Mouse (Mus musculus): ENCODE results near the gene 1110032A03Rik. TPM values are rescaled to one million over a fixed set of nuclear protein-coding genes. Genes with fewer than 3 reads are reported as not detected.

The 1110032A03Rik gene
- total and polyA plus RNA-seq, 3 experiments, result 7.1 to 12.8 TPM; not detected in 1

GRCm38 (mm10) chr9:50811187-50811586, 35.9 kb upstream of the 1110032A03Rik start (continued):
- TF ChIP-seq ZMIZ1 (IDR thresholded peaks at IDR 0.05; ENCODE audit: low read depth, low read length) (no peak), EP300 (IDR thresholded peaks at IDR 0.05; ENCODE audit: low read depth in 1 of 2, low read length in 2 of 2) (peak; percentile 96), MYC (IDR thresholded peaks at IDR 0.05; ENCODE audit: low read depth, low read length) (peak; percentile 81), E2F4 (IDR thresholded peaks at IDR 0.05; ENCODE audit: borderline replicate concordance, low read depth, low read length) (no peak), MAX (IDR thresholded peaks at IDR 0.05; ENCODE audit: low read length) (peak; percentile 66), POLR2AphosphoS5 (IDR thresholded peaks at IDR 0.05; ENCODE audit: borderline replicate concordance, low read depth, low read length) (no peak), SMC3 (IDR thresholded peaks at IDR 0.05; ENCODE audit: low read depth, low read length) (no peak), ZKSCAN1 (IDR thresholded peaks at IDR 0.05; ENCODE audit: low read depth, low read length) (no peak), POLR2A (IDR thresholded peaks at IDR 0.05; ENCODE audit: control insufficient read depth in 1 of 2, insufficient read depth in 1 of 2, low read depth in 1 of 2, low read length in 2 of 2, poor library complexity in 1 of 2) (no peak), MAZ (IDR thresholded peaks at IDR 0.05; ENCODE audit: low read depth, low read length) (no peak), RCOR1 (IDR thresholded peaks at IDR 0.05; ENCODE audit: low read depth, low read length) (peak; percentile 80), ELF1 (IDR thresholded peaks at IDR 0.05; ENCODE audit: low read depth, low read length) (0 out of 2 replicates have a peak, but pooled peaks have one; percentile 13), ETS1 (IDR thresholded peaks at IDR 0.05; ENCODE audit: low read depth, low read length) (peak; percentile 74), MXI1 (IDR thresholded peaks at IDR 0.05; ENCODE audit: low read depth, low read length) (peak; percentile 68), MYB (IDR thresholded peaks at IDR 0.05; ENCODE audit: low read depth, low read length) (0 out of 2 replicates have a peak, but pooled peaks have one; percentile 51), JUND (IDR thresholded peaks at IDR 0.05; ENCODE audit: low read depth, low read length) (no peak), TCF12 (IDR thresholded peaks at IDR 0.05; ENCODE audit: low read depth, low read length) (peak; percentile 93), GABPA (IDR thresholded peaks at IDR 0.05; ENCODE audit: low read depth, low read length) (no peak), TBP (IDR thresholded peaks at IDR 0.05; ENCODE audit: low read depth, low read length) (no peak), ZNF384 (IDR thresholded peaks at IDR 0.05; ENCODE audit: low read depth, low read length) (no peak), MAFK (IDR thresholded peaks at IDR 0.05; ENCODE audit: borderline replicate concordance, low read depth, low read length) (no peak), TAL1 (IDR thresholded peaks at IDR 0.05; ENCODE audit: low read length) (peak; percentile 92), SIN3A (IDR thresholded peaks at IDR 0.05; ENCODE audit: low read length) (peak; percentile 75), USF1 (IDR thresholded peaks at IDR 0.05; ENCODE audit: low read depth, low read length) (no peak)

- no peak for DNase-seq (ENCODE audit: low read depth, low spot score)
- no peak overlapping the region for H3K4me3 ChIP-seq (ENCODE audit: control insufficient read depth in 1 of 2, insufficient read depth in 1 of 2, low read depth in 2 of 2, low read length in 2 of 2)
- no peaks in the 10 kb centered on the region for H3K79me2 ChIP-seq (ENCODE audit: control insufficient read depth, insufficient read depth, low read length, poor library complexity)
- peaks cover 0 to 23% of the 10 kb centered on the region in 2 experiments; a peak in 2 of 4 replicates for H3K36me3 ChIP-seq (ENCODE audit: control insufficient read depth in 1 of 2, insufficient read depth in 2 of 2, low read length in 2 of 2)
- H3K9ac ChIP-seq (ENCODE audit: control insufficient read depth, low read depth, low read length, poor library complexity, severe bottlenecking), result no peak overlapping the region
- no peak overlapping the region for H3K27ac ChIP-seq (ENCODE audit: control insufficient read depth, low read depth, low read length)
- peaks cover 2 to 20% of the 10 kb centered on the region in 2 experiments for H3K4me1 ChIP-seq (ENCODE audit: control insufficient read depth in 1 of 2, insufficient read depth in 2 of 2, low read length in 2 of 2)
- no peak for TF ChIP-seq POLR2A (IDR thresholded peaks at IDR 0.05; ENCODE audit: control insufficient read depth in 1 of 2, insufficient read depth in 1 of 2, low read depth in 1 of 2, low read length in 2 of 2, poor library complexity in 1 of 2)
- no peak for TF ChIP-seq CTCF (IDR thresholded peaks at IDR 0.05 in 2 of 3, conservative IDR thresholded peaks at IDR 0.05 in 1 of 3; ENCODE audit: control insufficient read depth in 1 of 3, insufficient read depth in 1 of 3, low read depth in 2 of 3, low read length in 3 of 3, poor library complexity in 1 of 3, severe bottlenecking in 1 of 3)
- TF ChIP-seq SMC3 (IDR thresholded peaks at IDR 0.05; ENCODE audit: low read depth, low read length), result no peak
- TF ChIP-seq ELF1 (IDR thresholded peaks at IDR 0.05; ENCODE audit: low read depth, low read length), result no peak
- no peak for TF ChIP-seq RCOR1 (IDR thresholded peaks at IDR 0.05; ENCODE audit: low read depth, low read length)
- TF ChIP-seq BHLHE40 (IDR thresholded peaks at IDR 0.05; ENCODE audit: borderline replicate concordance, low read depth, low read length), result no peak
- no peak for TF ChIP-seq ETS1 (IDR thresholded peaks at IDR 0.05; ENCODE audit: low read depth, low read length)
- no peak for TF ChIP-seq HCFC1 (IDR thresholded peaks at IDR 0.05; ENCODE audit: low read depth, low read length)
- TF ChIP-seq POLR2AphosphoS2 (IDR thresholded peaks at IDR 0.05; ENCODE audit: low read length), result no peak
- no peak for TF ChIP-seq RAD21 (IDR thresholded peaks at IDR 0.05; ENCODE audit: low read depth, low read length)
- no peak for TF ChIP-seq KAT2A (conservative IDR thresholded peaks at IDR 0.05; ENCODE audit: low read depth, low read length)
- no peak for TF ChIP-seq GATA1 (IDR thresholded peaks at IDR 0.05; ENCODE audit: low read depth, low read length)
- no peak for TF ChIP-seq MAZ (IDR thresholded peaks at IDR 0.05; ENCODE audit: low read depth, low read length)
- no peaks in the 10 kb centered on the region for H3K27me3 ChIP-seq (ENCODE audit: control insufficient read depth in 1 of 2, insufficient read depth in 2 of 2, low read length in 2 of 2)
- no peaks in the 10 kb centered on the region for H3K9me3 ChIP-seq (replicated peaks; ENCODE audit: insufficient read depth, low read length)
Measured at GRCm38 (mm10) chr9:50809146-50809545, 33.8 kb upstream of the 1110032A03Rik start.
